Mouse (Mus musculus): Measurements from ENCODE around the gene Cpn2.

DNA sequence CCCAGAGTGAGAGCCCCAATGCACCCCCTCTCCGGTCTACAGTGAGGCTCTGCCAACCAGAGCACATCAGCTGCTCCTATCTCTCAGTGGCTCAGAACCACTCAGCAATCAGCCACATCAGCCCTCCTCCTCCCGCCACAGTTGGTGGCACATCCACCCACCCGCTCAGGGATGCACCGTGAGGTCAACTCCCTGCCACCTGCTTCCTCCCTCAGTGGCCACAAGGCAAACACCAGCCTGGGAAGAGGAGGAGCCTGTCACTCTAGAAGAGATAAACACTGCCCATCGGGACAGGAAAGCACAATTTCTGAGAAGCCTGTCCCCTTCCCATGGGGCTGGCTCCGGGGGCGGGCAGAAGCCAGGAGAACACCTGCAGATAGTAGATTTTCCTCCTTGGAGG, 39.9 kb downstream of the Cpn2 start:
- TF ChIP-seq CTCF (IDR thresholded peaks at IDR 0.05), result no peak
- TF ChIP-seq EP300 (IDR thresholded peaks at IDR 0.05), result no peak

Data from lung, postnatal 0 days (tissue).